Mouse (Mus musculus) stomach, postnatal 0 days (tissue): Measurements from ENCODE around the gene Gm14085. TPM values are rescaled to one million over a fixed set of nuclear protein-coding genes. Genes with fewer than 3 reads are reported as not detected.

Source experiments
- ATAC-seq: fragments of 200-750 bp; cut with Nextera tagmentation; 2 replicates; pipeline ENCODE4 v1.8.0; 2017; ENCODE audit not compliant: low FRiP score, low TSS enrichment
- DNase-seq: peaks from one replicate; pipeline ENCODE4 v3.0.0-alpha.2; 2016; ENCODE audit warnings: low spot score
- H3K27ac ChIP-seq: fragments of 300-500 bp; sonication (generic); replicated peaks from 2 replicates; pipeline ENCODE4 v1.5.1; 2014; ENCODE audit warnings: mild to moderate bottlenecking, control low read depth
- H3K27me3 ChIP-seq: fragments of 300-500 bp; sonication (generic); 2 replicates; pipeline ENCODE4 v1.6.1; 2014; ENCODE audit warnings: low read length; ENCODE audit not compliant: control insufficient read depth, insufficient read depth
- H3K36me3 ChIP-seq: fragments of 300-500 bp; sonication (generic); 2 replicates; pipeline ENCODE4 v1.6.1; 2014; ENCODE audit warnings: low read length, mixed read lengths; ENCODE audit not compliant: control insufficient read depth, insufficient read depth
- H3K4me1 ChIP-seq: fragments of 300-500 bp; sonication (generic); replicated peaks from 2 replicates; pipeline ENCODE4 v1.6.1; 2014; ENCODE audit warnings: antibody characterized with exemption; ENCODE audit not compliant: control insufficient read depth, insufficient read depth
- H3K4me2 ChIP-seq: fragments of 300-500 bp; sonication (generic); replicated peaks from 2 replicates; pipeline ENCODE4 v1.6.1; 2014; ENCODE audit warnings: low read depth, mild to moderate bottlenecking, control low read depth, moderate library complexity
- H3K4me3 ChIP-seq: fragments of 300-500 bp; sonication (generic); 2 replicates; pipeline ENCODE4 v1.5.1; 2014; ENCODE audit warnings: low read depth, low read length, control low read depth
- H3K9ac ChIP-seq: fragments of 300-500 bp; sonication (generic); 2 replicates; pipeline ENCODE4 v1.6.1; 2014; ENCODE audit warnings: mild to moderate bottlenecking, low read length, control low read depth, mixed read lengths
- H3K9me3 ChIP-seq: fragments of 300-500 bp; sonication (generic); 2 replicates; pipeline ENCODE4 v1.6.1; 2016; ENCODE audit warnings: low read length; ENCODE audit not compliant: control insufficient read depth
- CTCF ChIP-seq: IDR thresholded peaks from 2 replicates; pipeline ENCODE4 v1.5.1; 2016; ENCODE audit warnings: antibody characterized with exemption, low read depth, mild to moderate bottlenecking, moderate library complexity
- EP300 ChIP-seq: optimal IDR thresholded peaks from 2 replicates; pipeline ENCODE3; 2016; ENCODE audit warnings: antibody characterized with exemption
- WGBS: fragments of 180-500 bp; shearing (Covaris S2); extraction: QIAGEN DNeasy Blood & Tissue Kit; methylation state at CpG from one replicate; pipeline ENCODE4 v1.1.7; 2014; 5-methylcytosine and 5-hydroxymethylcytosine counted together
- polyA plus RNA-seq: library from polyadenylated mRNA; unstranded; fragments of >200 nt; fragmentation: Nextera tagmentation; extraction: Ambion mirVana; gene quantifications from 2 replicates; pipeline ENCODE4 v1.2.1, GENCODE M21; 2015

Gm14085 gene
- polyA plus RNA-seq, 1 experiment from 2014 or later = not detected

DNA sequence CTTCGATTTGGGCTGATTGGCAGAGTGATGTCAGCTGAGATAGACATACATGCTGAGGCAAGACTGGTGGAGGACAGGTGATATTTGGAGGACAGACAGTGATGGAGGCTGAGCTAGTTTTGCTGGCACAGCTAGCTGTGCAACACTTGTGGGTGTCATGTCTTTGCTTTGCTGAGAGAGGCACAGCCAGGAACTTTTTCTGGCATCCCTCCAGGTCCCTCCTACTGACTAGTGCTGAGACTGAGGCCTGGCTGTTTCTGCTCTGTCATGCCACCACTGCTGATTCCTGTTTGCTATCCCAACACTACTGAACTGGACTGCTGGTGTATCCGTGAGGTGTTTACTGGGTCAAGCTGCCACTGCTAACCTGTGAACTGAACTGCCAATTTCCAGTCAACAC lies 48.6 kb downstream of the Gm14085 start:
- TF ChIP-seq CTCF = no peak
- TF ChIP-seq EP300 = no peak
- peak; percentile 82 for ATAC-seq
- H3K27ac ChIP-seq = no peak overlapping the region
- H3K27me3 ChIP-seq = no peaks in the 10 kb centered on the region
- peak; percentile 54 for DNase-seq
- H3K9ac ChIP-seq = no peak overlapping the region
- no peaks in the 10 kb centered on the region for H3K9me3 ChIP-seq
- H3K4me1 ChIP-seq = no peaks in the 10 kb centered on the region
- no peak overlapping the region for H3K4me2 ChIP-seq
- H3K36me3 ChIP-seq = no peaks in the 10 kb centered on the region
- WGBS = 77% methylated on average over 2 of the region's 2 CpGs
- H3K4me3 ChIP-seq = no peak overlapping the region

DNA sequence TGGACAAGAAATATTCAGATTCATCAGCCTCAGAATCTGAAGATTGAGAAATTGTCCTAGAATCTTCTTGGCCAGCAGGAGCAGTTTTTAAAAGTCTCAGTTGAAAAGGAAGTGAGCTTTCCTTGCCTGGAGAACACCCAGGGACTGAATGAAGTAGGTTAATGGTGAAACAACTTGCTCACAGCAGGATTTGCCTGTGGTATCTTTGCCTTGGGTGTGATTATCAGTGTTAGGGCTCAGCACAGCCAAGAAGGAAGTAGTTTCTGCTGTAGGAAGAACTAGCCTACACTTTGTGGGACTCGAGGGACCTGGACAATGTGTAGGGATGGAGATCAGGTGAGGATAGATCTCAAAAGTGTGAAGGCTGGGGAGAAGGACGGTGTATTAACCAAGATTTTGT lies 49.9 kb downstream of the Gm14085 start:
- 68% methylated on average over 2 of the region's 2 CpGs for WGBS

DNA sequence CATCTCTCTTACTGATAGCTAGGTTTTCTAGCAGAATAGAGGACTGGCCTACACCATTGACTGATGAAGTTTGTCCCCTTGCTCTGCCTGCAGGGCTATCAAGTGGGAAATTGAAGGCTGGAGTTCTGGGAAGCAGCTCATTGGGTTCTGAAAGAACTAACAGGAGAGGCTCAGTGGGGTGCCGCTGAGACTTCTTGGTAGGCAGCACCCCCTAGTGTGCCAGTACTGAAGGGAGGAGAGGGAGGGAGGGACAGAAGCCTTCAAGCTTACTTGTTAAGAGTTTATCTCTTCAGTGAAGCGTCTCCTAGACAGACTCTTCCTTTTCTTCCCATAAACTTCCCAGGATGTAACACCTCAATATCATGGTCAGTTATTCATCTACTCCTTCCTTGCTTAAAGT lies 73.6 kb downstream of the Gm14085 start:
- Histone ChIP-seq H3K36me3 (no peaks in the 10 kb centered on the region), H3K9ac (no peak overlapping the region), H3K4me3 (no peak overlapping the region), H3K27me3 (no peaks in the 10 kb centered on the region), H3K9me3 (no peaks in the 10 kb centered on the region), H3K4me1 (no peaks in the 10 kb centered on the region), H3K4me2 (no peak overlapping the region), H3K27ac (no peak overlapping the region)
- ATAC-seq (no peak), DNase-seq (peak; percentile 59)
- WGBS = 22% methylated on average over 2 of the region's 2 CpGs
- no peak for TF ChIP-seq EP300
- TF ChIP-seq CTCF = peak; percentile 81

More for the DNA sequence above, 49.9 kb downstream of the Gm14085 start:
- ATAC-seq = peak; percentile 71
- no peak overlapping the region for H3K9ac ChIP-seq
- no peaks in the 10 kb centered on the region for H3K4me1 ChIP-seq
- TF ChIP-seq CTCF = no peak
- no peak for TF ChIP-seq EP300
- no peak overlapping the region for H3K4me3 ChIP-seq
- H3K27ac ChIP-seq = no peak overlapping the region
- H3K36me3 ChIP-seq = no peaks in the 10 kb centered on the region
- no peak overlapping the region for H3K4me2 ChIP-seq
- no peaks in the 10 kb centered on the region for H3K27me3 ChIP-seq
- no peaks in the 10 kb centered on the region for H3K9me3 ChIP-seq
- DNase-seq = no peak

DNA sequence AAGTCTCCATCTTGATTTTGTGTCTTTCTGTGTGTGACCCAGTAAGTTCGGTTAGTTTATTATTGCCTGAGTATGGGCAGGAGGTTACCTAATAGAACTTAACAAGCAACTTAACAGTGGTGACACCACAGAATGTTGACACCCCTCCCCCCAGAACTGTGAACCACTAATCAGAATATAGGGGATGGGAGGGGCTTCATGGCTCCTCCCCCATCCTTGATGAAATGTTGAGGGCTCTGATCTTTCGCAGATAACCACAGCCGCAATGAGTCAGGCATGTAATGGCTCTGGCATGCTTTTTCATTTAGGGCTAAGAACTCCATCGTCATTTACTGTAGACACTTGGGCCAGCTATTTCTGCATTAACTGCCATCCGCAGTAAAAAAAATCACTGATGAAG lies 76.5 kb downstream of the Gm14085 start:
- no peak overlapping the region for H3K4me2 ChIP-seq

DNA sequence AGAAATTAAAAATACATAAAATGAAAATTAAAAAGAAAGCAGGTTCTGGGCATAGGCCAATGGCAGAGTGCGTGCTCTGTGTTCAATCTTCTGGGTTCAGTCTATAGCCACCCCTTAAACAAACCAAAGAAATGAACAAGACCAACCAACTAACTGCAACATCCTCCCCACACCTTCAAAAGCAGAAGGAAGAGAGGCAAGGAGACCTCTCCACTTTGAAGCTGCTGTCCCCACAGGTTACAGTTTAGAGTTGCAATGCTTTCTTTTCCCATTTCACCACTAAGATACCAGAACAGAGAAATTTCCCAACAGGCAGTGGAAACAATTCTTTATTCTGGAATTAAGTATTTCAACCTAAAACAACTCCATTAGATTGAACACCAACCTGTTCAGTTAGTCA lies 77.5 kb downstream of the Gm14085 start:
- TF ChIP-seq EP300 (no peak), CTCF (no peak)
- Histone ChIP-seq H3K36me3 (no peaks in the 10 kb centered on the region), H3K9me3 (no peaks in the 10 kb centered on the region), H3K4me2 (no peak overlapping the region), H3K27ac (no peak overlapping the region), H3K4me3 (no peak overlapping the region), H3K27me3 (no peaks in the 10 kb centered on the region), H3K9ac (no peak overlapping the region), H3K4me1 (no peaks in the 10 kb centered on the region)
- ATAC-seq = no peak
- DNase-seq = no peak
- 75% methylated on average over 1 of the region's 1 CpGs for WGBS

More for the DNA sequence above, 76.5 kb downstream of the Gm14085 start:
- Histone ChIP-seq H3K27ac (no peak overlapping the region), H3K4me1 (no peaks in the 10 kb centered on the region), H3K27me3 (no peaks in the 10 kb centered on the region), H3K9ac (no peak overlapping the region), H3K4me3 (no peak overlapping the region), H3K9me3 (no peaks in the 10 kb centered on the region), H3K36me3 (no peaks in the 10 kb centered on the region)
- no peak for TF ChIP-seq CTCF
- no peak for TF ChIP-seq EP300
- no peak for ATAC-seq
- DNase-seq = no peak
- WGBS = 86% methylated on average over 5 of the region's 5 CpGs

DNA sequence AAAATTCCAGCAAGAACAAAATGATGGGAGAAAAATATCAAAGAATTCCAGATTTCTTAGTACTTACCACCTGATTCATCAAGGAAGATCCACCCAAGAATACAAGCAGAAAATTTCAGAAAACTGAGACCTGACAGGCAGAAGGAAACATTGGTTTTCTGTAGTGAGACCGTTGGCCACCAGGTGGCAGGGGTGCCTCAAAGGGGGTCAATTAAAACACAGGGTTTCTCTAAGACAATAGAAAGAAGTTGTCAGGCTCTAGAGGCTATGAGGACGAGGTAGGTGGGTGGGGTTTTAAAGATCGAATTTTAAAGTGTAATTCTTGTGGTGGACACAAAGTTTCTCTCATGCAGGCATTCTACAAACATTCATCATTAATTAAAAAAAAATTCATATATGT lies 84.7 kb downstream of the Gm14085 start:
- DNase-seq (peak; percentile 73), ATAC-seq (no peak)
- Histone ChIP-seq H3K9ac (no peak overlapping the region), H3K4me1 (no peaks in the 10 kb centered on the region), H3K27me3 (no peaks in the 10 kb centered on the region), H3K9me3 (no peaks in the 10 kb centered on the region), H3K36me3 (no peaks in the 10 kb centered on the region), H3K27ac (no peak overlapping the region), H3K4me2 (no peak overlapping the region), H3K4me3 (no peak overlapping the region)
- 6% methylated on average over 3 of the region's 3 CpGs for WGBS
- TF ChIP-seq CTCF (peak; percentile 89), EP300 (no peak)
